Mouse (Mus musculus) brain, embryonic 14.5 days (tissue): ENCODE data around the gene Slc23a2. TPM values are rescaled to one million over a fixed set of nuclear protein-coding genes. Genes with fewer than 3 reads are reported as not detected.

Source experiments
- DNase-seq: peaks from one replicate; pipeline ENCODE4 v3.0.0-alpha.2; 2011; ENCODE audit warnings: low read depth
- CTCF ChIP-seq: fragments of 200-500 bp; IDR thresholded peaks from 2 replicates; pipeline ENCODE4 v1.5.1; 2012; ENCODE audit warnings: inconsistent platforms, mild to moderate bottlenecking, moderate library complexity, borderline replicate concordance; ENCODE audit not compliant: insufficient read depth, insufficient read length; ENCODE audit errors: extremely low read depth
- POLR2A ChIP-seq: fragments of 200-500 bp; IDR thresholded peaks from 2 replicates; pipeline ENCODE4 v1.6.1; 2012; ENCODE audit warnings: mild to moderate bottlenecking, inconsistent platforms, borderline replicate concordance; ENCODE audit not compliant: poor library complexity, insufficient read depth, insufficient read length, severe bottlenecking; ENCODE audit errors: extremely low read depth
- polyA plus RNA-seq: library from polyadenylated mRNA; depleted of rRNA; stranded (reverse); fragments of >200 nt; gene quantifications from 2 replicates; pipeline ENCODE4 v1.2.3, GENCODE M21; 2012

Gene Slc23a2
- polyA plus RNA-seq, 1 experiment = 40.9 TPM

GRCm38 (mm10) chr2:132091749-132092148, 53.2 kb downstream of the Slc23a2 start:
- DNase-seq = no peak
- TF ChIP-seq CTCF = no peak
- TF ChIP-seq POLR2A = no peak

GRCm38 (mm10) chr2:132084813-132085212, 60.1 kb downstream of the Slc23a2 start:
- no peak for TF ChIP-seq POLR2A
- no peak for TF ChIP-seq CTCF
- DNase-seq = no peak

GRCm38 (mm10) chr2:132084396-132084795, 60.5 kb downstream of the Slc23a2 start:
- no peak for TF ChIP-seq POLR2A
- no peak for TF ChIP-seq CTCF
- DNase-seq = no peak

- TF ChIP-seq POLR2A (no peak), CTCF (no peak)
- DNase-seq = no peak
Observed at GRCm38 (mm10) chr2:132079139-132079538, 65.8 kb downstream of the Slc23a2 start.

- TF ChIP-seq CTCF (no peak), POLR2A (no peak)
- no peak for DNase-seq
Observed at GRCm38 (mm10) chr2:132073052-132073451, 71.9 kb downstream of the Slc23a2 start.

- DNase-seq = no peak
- no peak for TF ChIP-seq POLR2A
- no peak for TF ChIP-seq CTCF
Observed at GRCm38 (mm10) chr2:132069985-132070735, 74.7 kb downstream of the Slc23a2 start.

GRCm38 (mm10) chr2:132064185-132064831, 80.6 kb downstream of the Slc23a2 start:
- DNase-seq = peak; percentile 15
- TF ChIP-seq CTCF (peak; percentile 9; the same call in 1 of the 2 replicates), POLR2A (no peak)

- no peak for DNase-seq
- TF ChIP-seq CTCF = no peak
- no peak for TF ChIP-seq POLR2A
Observed at GRCm38 (mm10) chr2:132063776-132064175, 81.1 kb downstream of the Slc23a2 start.

GRCm38 (mm10) chr2:132061884-132062283, 83.0 kb downstream of the Slc23a2 start:
- TF ChIP-seq CTCF (no peak), POLR2A (no peak)

GRCm38 (mm10) chr2:132059919-132060318, 85.0 kb downstream of the Slc23a2 start:
- TF ChIP-seq POLR2A (no peak), CTCF (peak; percentile 10; the same call in 1 of the 2 replicates)
- DNase-seq = no peak

More at GRCm38 (mm10) chr2:132061884-132062283, 83.0 kb downstream of the Slc23a2 start:
- no peak for DNase-seq

GRCm38 (mm10) chr2:132055349-132055753, 89.6 kb downstream of the Slc23a2 start:
- no peak for DNase-seq
- TF ChIP-seq POLR2A = no peak
- no peak for TF ChIP-seq CTCF

GRCm38 (mm10) chr2:132053824-132054223, 91.1 kb downstream of the Slc23a2 start:
- TF ChIP-seq POLR2A (no peak), CTCF (no peak)
- DNase-seq = no peak

GRCm38 (mm10) chr2:132051798-132052197, 93.1 kb downstream of the Slc23a2 start:
- no peak for DNase-seq

More at GRCm38 (mm10) chr2:132051798-132052197, 93.1 kb downstream of the Slc23a2 start:
- no peak for TF ChIP-seq POLR2A
- no peak for TF ChIP-seq CTCF
